Mouse (Mus musculus) adrenal gland, postnatal 10 days (tissue): ENCODE measurements around the gene Gm10100. TPM values are rescaled to one million over a fixed set of nuclear protein-coding genes. Genes with fewer than 3 reads are reported as not detected.
"Not testable (repeated sequence)": the region's sequence is repeated elsewhere in the genome, so short reads cannot be mapped to it uniquely, and the experiment has no call there.

ENCODE experiments used
- DNase-seq: peaks from one replicate; pipeline ENCODE4 v3.0.0; 2021; ENCODE audit warnings: mixed read lengths
- long read RNA-seq, 2 experiments: library from polyadenylated mRNA; stranded (forward); transcript quantifications; one replicate each; pipeline ENCODE4 v2.0.0; 2021
- total RNA-seq, 2 experiments: library from RNA; stranded (reverse); gene quantifications; 2 replicates each; pipeline ENCODE4 v1.2.3; 2021

Gene Gm10100
- total RNA-seq, result not detected
- long read RNA-seq, experiment 1, result 0 reads
- long read RNA-seq, experiment 2, result 0 reads

DNA sequence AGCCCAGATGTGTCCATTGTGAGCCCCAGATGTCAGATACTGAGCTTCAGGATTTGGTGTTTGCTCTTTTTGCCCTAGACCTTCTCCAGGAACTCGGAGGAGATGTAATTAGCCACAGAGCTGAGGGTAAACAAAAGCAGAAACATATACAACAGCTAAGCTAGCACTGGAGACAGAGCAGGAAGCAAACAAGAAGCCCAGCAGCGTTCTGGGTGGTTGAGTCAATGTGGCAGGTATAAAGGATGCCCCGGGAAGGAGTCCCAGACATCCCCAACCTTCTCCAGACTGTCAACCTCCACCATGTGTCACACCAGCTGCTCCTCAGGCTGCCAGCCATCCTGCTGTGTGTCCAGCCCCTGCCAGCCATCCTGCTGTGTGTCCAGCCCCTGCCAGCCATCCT is at the start of gene Gm10100:
TSS of gene Gm10100 (plus strand) at position 301 of the 400 bp plus-strand sequence.
- no peak for DNase-seq

DNA sequence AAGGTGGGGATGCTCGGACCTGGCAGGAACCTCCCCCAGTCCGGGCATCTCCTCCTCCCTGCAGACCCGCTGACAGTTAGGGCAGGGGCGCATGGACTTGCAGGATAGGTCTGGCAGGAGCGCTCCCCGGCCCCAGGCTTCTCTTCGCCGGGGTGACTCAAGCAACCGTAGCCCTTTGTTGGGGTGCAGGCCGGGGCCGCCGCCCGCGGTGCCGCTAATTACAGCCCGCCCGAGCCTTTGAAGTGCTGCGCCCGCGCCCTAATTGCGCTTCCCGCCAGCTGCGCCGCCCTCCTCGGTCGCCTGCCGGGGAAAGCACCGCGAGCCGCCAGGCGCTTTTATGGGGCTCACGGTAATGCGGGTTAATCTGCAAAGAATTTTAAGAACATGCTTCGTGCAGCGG is 48.7 kb upstream of the Gm10100 start:
- DNase-seq, result no peak

DNA sequence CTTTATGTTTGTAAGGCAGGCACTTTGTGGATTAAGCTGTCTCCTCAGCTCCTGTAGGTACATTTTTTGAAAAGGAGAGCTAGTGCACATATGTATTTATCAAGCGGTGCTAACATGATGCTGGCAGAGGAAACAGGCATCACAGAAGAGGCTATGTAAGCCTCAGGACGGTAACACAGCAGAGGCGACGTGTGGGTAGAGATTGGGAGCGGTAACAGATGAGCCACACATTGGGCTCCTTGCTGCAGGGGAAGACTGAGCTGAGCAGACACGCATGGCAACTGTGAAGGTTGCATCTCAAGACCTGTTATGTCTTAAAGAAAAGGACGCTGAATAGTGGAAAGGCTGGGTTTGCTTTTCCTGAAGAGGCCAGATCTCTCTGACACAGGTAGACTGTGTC is 43.3 kb upstream of the Gm10100 start:
- DNase-seq, result no peak

DNA sequence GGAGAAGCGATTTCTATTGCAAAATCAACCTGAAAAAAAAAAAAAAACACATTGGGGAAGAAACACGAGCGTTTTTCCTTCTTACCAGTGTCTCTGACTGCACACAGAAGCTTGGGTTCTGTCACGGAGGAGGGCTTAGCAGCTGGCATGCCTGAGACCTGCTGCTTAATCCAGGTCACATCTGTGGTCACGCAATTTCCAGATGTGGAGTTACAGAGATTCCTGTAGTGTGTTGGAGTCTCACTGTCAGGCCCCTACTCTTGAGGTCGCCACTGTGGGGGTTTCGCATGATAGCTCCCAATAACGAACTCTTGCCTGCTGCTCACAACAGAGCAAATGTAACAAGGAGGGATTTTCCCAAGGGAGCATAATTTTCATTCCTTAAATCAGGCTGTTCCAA is 42.1 kb upstream of the Gm10100 start:
- no peak for DNase-seq

DNA sequence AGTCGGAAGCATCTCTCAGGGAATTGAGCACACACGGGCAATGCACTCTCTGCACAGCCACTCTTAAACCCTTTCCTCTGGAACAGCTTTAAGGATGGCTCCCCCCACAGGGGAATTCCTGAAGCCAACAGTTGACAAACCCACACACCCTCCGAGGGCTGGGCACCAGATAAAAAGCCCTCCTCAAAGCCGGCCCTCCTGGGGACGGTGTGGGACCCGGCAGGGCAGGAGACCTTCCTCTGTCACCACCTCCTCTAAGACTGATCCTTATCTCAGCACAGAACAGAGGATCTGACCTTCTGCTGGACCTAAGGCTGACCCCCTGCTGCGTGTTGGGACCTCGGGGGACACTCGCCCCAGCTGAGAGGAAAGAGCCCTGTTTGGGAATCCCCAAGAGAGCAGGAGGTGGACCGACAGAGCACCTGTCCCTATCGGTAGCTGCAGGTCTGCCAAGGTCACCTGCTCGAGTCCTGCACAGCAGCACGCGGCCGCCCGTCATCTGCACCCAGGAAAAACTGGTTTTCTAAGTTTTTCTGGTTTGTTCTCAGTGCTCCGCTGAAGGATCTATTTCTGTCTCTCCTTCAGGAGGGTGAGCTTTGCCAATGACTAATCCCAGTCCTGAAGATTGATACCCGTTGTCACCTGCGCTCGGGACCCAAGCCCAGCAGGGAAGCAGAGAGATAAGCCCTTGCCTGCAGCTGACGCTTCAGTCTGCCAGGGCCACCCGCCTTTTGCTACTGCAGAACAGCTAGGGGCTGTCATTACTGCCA is 40.2 kb upstream of the Gm10100 start, which contains the start of gene Tspear:
TSS of gene Tspear (plus strand) at position 675 of the 770 bp plus-strand sequence.
- DNase-seq, result no peak

DNA sequence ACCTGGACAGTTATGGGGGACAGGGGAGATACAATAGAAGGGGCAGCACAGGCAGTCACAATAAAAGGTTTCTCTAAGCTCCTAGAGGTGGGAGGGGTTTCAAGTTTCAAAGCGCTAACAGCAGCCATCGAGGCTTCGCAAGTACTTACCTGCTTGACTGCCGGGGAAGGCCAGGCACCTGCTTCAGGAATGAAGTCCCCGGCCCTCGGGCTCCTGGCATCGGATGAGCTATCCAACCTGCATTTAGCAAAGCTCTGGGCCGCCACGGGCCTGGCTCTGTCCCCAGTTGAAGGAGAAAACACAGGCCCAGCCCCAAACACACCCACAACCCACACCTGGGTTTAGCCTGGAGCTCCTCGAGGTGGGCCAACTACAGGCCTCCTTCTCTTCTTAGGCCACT is 39.3 kb upstream of the Gm10100 start:
- no peak for DNase-seq

DNA sequence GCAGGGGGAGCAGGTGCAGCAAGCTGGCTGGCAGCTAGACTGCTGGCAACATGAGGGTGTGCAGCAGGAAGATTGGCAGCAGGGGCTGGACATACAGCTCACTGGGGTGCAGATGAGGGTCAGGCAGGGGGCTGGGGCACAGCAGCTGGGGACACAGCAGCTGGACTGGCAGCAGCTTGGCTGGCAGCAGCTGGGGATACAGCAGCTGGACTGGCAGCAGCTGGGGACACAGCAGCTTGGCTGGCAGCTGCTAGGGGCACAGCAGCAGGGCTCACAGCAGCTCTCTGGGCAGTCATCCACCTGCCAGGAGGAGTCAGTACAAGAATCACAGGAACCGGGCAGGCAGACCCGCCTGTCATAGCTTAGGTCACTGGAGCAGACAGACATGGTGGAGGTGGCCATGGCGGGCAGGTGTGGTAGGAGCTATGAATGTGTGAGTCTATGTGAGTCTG is 35.9 kb upstream of the Gm10100 start, which contains the start of gene Gm19402:
TSS of gene Gm19402 (minus strand) at position 402 of the 452 bp plus-strand sequence.
- DNase-seq, result not testable (repeated sequence)

DNA sequence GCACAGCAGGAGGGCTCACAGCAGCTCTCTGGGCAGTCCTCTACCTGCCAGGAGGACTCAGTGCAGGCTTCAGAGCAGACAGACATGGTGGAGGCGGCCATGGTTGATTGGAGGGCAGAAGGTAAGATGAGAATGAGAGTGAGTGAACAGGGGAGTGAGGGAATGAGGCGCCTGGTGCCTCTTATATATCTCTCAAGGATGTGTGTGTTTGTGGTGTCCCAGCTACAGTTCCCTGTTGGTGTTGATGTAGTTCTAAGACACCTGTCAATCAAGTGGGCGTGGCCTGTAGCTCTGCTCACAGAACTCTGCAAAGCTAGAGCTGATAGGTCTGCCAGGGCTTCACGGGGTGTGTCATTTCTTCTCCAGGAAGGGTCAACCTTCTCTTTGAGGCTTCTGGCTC is 29.2 kb upstream of the Gm10100 start, which contains the start of gene Gm9508:
TSS of gene Gm9508 (minus strand) at position 101 of the 400 bp plus-strand sequence.
- DNase-seq, result no peak

DNA sequence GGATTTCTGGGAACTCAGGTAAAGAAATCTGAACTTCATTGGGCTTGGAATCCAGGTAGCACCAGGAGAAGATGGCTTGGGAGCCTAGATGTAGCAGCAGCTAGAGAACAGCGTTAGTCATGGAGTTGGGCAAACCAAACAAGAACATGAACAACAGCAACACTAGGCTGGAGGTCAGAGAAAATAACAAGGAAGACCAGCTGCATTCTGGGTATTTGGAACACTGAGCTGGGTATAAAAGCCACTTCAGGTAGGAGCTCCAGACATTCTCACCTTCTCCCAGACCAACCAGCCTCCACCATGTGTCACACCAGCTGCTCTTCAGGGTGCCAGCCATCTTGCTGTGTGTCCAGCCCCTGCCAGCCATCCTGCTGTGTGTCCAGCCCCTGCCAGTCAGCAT is 20.0 kb upstream of the Gm10100 start, which contains the start of gene Gm10272:
TSS of gene Gm10272 (plus strand) at position 301 of the 400 bp plus-strand sequence.
- no peak for DNase-seq

DNA sequence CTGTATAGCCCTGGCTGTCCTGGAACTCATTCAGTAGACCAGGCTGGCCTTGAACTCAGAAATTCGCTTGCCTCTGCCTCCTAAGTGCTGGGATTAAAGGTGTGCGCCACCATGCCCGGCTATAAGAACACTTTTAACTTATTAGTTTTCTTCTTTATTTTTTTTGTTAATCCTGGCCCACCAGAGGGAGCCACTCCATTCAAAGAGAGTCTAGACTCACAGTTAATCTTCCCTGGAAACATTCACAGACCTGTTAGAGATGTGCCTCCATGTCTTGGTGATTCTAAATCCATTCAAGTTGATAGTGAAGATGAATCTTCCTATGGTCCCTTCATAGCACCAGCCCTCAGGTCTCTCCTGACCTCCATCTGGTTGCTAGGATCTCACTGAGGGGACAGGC is 16.5 kb upstream of the Gm10100 start:
- DNase-seq, result no peak

DNA sequence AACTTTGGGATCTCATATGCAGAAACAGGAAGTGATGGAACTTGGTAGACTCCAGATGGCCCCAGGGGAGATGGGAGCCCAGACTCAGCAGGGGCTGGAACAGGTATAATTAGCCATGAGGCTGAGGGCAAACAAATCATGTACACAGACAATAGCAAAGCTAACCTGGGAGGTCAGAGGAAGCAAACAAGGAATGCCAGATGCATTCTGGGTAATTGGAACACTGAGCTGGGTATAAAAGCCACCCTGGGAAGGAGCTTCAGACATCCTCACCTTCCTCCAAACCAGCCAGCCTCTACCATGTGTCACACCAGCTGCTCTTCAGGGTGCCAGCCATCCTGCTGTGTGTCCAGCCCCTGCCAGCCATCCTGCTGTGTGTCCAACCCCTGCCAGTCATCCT is 15.1 kb upstream of the Gm10100 start, which contains the start of gene Gm10024:
TSS of gene Gm10024 (plus strand) at position 301 of the 400 bp plus-strand sequence.
- DNase-seq, result not testable (repeated sequence)

DNA sequence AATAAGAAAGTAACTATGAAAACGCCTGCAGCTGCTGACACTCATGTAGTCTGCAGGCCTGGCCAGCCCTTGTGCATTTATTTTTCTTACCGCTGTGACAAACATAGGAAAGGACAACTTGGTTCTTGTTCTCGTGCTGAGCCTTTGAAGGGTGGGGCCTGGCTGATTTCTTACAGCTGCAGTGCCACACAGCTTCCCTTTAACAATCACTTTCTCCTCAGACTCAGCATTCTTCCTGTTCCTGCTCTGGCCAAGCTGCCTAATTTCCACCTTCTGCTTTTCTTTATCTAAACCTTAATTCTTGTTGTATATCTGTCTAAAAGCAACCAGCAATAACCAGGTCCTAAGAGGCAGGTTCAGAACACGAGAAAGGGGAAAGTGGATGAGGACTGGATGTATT is 12.6 kb upstream of the Gm10100 start:
- no peak for DNase-seq

DNA sequence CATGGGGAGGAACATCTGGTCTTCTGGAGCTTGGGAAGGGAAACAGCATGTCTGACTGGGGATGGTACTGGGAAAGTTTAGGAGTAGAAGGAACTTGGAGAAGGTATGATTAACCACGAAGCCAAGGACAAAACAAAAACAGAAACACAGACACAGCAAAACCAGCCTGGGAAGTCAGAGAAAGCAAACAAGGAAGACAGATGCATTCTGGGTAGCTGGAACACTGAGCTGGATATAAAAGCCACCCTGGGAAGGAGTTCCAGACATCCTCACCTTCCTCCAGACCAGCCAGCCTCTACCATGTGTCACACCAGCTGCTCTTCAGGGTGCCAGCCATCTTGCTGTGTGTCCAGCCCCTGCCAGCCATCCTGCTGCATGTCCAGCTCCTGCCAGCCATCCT is 10.8 kb upstream of the Gm10100 start, which contains the start of gene Gm10142:
TSS of gene Gm10142 (plus strand) at position 301 of the 400 bp plus-strand sequence.
- no peak for DNase-seq

DNA sequence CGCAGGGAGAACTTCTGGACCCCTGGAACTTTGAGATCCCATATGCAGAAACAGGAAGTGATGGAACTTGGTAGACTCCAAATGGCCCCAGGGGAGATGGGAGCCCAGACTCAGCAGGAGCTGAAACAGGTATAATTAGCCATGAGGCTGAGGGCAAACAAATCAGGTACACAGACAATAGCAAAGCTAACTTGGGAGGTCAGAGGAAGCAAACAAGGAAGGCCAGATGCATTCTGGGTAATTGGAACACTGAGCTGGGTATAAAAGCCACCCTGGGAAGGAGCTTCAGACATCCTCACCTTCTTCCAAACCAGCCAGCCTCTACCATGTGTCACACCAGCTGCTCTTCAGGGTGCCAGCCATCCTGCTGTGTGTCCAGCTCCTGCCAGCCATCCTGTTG is 6.0 kb upstream of the Gm10100 start, which contains the start of gene Krtap12-1:
TSS of gene Krtap12-1 (plus strand) at position 301 of the 400 bp plus-strand sequence.
- not testable (repeated sequence) for DNase-seq

DNA sequence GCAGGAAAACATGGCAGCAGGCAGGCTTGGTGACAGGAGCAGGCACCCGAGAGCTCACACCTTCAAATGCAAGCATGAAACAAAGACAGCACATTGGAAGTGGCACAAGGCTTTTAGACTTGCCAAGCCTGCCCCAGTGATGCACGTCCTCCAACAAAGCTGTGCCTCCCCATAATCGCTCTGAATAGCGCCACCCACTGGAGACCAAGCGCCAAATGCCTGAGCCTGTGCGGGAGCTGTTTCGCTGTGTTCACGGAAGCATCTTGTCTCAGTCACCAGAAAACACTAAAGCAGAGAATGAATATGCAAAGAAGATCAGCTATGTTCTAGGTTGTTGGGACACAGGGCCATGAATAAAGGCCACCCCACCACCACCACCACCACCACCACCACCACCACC is 1.4 kb upstream of the Gm10100 start:
- no peak for DNase-seq

DNA sequence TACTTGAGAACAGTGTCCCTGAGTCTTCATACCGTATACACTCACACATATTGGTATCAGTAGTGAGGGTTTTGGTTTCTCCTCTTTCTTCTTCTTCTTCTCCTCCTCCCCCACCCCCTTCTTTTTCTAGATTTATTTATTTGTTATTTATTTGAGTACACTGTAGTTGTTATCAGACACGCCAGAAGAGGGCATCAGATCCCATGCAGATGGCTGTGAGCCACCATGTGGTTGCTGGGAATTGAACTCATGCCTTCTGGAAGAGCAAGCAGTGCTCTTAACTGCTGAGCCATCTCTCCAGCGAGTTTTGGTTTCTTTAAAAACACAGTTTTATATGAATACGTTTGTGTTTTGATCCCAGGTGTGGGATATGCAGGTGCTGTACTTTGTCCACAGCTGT is 2.0 kb downstream of the Gm10100 start:
- no peak for DNase-seq

DNA sequence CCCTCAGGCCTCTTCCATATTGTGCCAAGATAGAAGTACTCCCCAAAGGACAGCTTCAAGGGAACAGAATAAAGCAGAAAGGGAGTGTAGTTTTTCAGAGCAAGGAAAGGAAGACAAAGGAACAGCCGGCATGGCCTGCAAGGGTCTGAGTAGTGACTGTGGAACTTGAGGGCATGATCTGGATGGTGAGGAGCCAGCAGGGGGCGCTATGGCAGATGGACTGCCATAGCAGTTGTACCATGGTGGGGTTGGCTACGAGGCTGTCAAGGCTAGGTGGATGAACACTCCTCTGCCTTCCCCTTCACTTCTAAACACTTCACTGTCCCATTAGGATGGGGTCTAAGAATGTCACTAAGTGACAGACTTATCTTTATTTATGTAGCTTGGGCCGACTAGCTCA is 3.0 kb downstream of the Gm10100 start:
- peak; percentile 34 for DNase-seq

DNA sequence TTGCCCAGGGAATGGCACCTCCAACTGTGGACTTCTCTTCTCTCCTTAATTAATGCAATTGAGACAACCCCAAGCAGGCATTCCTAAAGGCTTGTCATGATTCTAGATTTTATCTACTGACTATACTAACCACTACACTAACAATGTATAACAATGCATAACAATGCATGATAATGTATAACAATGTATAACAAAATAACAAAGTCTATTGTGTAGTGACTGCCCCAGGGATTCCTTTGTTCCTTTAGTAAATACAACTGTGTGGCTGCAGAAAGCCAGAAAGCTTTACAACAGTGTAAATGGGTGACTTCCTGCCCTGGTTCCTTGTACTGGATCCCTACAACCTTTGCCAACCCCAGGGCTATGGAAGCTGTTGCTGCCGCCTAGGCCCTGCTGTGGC is 9.6 kb downstream of the Gm10100 start:
- DNase-seq, result no peak

DNA sequence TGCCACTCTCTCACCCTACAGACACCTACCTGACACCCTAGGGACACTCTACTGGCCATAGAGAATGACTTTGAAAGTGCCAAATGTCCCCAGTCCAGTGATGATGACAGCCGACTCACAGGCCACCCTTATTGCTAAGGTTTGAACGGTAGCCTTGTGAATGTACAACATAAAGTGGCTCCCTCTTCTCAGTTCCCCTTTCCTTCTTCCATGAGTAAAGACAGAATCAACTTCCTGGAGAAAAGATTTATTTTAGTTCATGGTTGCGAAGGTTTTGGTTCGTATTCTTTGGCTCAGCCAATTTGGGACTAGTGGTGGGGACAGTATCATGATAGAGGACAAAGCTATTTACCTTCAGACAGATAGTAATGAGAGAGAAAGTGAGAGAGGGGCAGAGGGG is 12.6 kb downstream of the Gm10100 start:
- DNase-seq, result no peak

DNA sequence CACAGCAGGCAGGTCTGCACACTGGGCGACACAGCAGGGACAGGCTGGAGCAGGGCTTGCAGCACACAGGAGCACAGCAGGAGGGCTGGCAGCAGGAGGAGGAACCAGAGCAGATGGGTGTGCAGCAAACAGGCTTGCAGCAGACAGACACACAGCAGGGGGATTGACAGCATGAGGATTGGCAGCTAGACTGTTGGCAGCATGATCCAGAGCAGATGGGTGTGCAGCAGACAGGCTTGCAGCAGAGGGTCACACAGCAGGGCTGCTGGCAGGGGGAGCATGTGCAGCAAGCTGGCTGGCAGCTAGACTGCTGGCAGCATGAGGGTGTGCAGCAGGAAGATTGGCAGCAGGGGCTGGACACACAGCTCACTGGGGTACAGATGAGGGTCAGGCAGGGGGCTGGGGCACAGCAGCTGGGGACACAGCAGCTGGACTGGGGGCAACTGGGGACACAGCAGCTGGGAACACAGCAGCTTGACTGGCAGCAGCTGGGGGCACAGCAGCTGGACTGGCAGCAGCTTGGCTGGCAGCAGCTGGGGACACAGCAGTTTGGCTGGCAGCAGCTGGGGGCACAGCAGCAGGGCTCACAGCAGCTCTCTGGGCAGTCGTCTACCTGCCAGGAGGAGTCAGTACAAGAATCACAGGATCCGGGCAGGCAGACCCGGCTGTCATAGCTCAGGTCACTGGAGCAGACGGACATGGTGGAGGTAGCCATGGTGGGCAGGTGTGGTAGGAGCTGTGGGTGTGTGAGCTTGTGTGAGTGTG is 15.8 kb downstream of the Gm10100 start, which contains the start of gene Gm18596:
TSS of gene Gm18596 (minus strand) at position 715 of the 765 bp plus-strand sequence.
- DNase-seq, result not testable (repeated sequence)

DNA sequence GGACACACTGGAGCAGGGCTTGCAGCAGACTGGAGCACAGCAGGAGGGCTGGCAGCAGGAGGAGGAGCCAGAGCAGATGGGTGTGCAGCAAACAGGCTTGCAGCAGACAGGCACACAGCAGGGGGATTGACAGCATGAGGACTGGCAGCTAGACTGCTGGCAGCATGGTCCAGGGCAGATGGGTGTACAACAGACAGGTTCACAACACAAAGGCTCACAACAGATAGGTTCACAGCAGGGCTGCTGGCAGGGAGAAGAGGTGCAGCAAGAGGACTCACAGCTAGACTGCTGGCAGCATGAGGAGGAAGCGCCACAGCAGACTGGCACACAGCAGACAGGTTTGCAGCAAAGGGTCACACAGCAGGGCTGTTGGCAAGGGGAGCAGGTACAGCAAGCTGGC is 24.4 kb downstream of the Gm10100 start:
- not testable (repeated sequence) for DNase-seq

DNA sequence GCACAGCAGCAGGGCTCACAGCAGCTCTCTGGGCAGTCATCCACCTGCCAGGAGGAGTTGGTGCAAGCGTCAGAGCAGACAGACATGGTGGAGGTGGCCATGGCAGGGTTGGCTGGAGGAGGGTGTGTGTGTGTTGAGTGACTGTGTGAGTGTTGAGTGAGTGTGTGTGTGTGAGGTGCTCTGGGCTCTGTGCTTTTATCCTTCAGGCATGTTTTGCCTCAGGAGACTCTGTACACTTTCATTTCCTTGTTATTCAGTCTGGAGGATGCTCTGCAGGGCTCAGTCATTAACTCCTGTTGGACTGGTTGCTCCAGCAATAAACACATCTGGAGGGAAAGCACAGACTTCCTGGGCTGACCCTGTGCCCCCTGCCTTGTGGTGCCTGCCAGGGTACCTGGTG is 25.0 kb downstream of the Gm10100 start, which contains the start of gene Gm9736:
TSS of gene Gm9736 (minus strand) at position 101 of the 400 bp plus-strand sequence.
- DNase-seq, result not testable (repeated sequence)
